Mouse (Mus musculus): ENCODE measurements around the gene Hoxd8.

Hoxd8 gene

DNA sequence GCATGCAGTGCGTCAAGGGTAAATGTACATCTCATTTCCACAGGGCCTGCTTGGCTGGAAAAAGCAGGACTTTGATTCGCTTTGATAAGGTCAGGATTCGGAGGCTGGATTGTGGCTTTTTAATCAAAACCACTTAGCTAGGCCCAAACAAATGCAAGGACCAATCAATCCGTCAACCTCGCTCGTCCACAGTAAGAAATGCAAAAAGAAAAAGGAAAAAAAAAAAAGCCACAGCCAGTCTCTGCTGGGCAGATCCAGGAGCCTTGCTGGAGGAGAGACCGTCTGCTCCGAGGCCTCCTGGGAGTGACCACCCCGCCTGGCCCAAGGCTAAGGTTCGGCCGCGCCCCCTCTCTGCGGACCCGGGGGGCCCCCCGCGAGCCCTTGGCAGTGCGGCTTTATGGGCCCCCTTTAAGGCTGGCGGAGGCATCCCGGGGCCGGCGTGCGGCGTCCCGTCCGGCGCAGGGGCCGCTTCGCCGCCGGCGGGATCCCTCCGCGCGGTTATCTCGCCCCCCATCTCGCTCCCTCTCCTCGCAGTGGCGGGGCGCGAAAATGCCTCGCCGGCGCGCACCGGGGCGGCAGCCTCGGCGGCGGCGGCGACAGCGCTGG lies at the start of gene Hoxd8:
Hoxd8 (plus strand) TSS at position 223 of the 606 bp plus-strand sequence.
- DNase-seq: no peak

DNA sequence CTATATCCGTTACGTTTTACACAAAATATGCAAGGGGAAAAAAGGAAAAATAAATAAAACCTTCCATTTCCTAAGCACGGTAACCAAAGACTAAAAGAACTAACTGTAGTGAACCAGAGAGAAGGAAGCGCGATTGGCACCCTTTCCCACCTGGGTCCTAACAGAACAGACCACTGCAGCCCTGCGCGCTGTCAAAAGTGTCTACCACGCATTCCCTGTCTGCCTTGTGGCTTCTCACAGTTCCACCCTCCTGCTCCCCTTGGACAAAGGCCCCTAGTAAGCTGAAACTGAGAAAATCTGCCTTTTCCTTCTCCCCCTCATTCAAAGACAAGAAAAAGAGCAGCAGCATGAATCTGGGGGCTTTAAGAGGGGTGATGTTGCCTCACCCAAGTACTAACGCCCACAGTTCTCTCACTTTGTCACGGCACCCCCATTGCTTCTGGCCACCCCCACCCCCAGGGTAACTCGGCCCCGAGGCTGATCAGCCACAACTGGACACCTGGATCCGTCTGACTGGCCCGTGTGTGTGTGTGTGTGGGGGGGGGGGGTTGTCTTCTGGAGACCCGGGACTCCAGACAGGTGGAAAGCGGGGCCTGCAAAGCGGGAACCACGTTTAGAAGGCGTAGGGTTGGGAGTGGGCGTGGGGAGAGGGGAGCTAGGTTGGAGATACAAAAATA lies 49.5 kb upstream of the Hoxd8 start:
- DNase-seq: peak; percentile 82

DNA sequence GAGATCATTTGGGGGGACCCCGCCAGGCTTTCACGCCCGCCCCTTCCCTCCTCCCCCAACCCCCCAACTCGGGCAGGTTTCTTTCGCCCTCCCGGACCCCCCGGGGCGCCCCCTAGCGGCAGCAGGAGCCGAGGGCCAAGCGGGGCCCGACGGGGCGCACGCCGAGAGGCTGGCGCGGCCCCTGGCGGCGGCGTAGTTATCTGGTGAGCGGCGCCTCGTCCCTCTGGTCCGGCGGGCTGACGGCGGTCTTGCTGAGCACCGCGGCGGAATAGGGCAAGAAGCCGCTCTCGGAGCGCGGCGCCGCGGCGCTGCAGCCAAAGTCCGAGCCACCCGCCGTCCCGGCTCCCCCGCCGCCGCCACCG lies 49.0 kb upstream of the Hoxd8 start:
- peak; percentile 85 for DNase-seq

DNA sequence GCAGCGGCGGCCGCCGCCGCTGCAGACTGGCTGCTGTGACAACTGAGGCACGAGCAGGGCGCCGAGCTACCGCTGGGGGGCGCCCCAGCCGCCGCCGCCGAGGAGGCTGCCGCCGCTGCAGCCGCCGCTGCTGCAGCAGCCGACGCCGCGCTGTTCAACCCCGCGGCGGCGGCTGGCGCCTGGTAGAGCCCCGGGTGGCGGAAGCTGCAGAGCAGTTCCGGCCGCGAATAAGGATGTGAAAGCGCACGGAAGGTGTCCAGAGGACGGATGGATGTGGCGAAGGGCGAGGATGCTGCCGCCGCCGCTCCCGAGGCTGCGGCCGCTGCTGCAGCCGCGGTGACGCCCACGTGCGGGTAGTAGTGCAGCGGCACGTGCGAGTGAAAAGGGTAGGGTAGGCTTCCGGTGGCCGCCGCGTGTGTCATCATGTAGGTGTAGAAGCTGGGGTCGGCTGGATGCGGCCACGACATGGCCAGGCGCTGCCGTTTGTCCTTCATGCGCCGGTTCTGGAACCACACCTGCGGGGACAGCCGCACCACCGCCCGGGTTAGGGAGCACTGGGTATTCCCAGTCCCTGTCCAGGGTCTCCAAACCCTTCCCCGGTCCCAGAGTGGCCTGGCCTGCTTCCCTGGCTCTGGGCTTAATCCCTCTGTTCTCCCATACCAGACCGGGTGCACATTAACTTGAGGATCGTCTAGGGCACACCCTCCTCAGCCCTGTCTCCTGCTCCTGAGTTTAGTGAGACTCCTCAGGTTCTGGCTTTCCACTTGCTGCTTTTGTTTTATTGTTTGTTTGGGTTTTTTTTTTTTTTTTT lies 48.4 kb upstream of the Hoxd8 start:
- peak; percentile 84 for DNase-seq

DNA sequence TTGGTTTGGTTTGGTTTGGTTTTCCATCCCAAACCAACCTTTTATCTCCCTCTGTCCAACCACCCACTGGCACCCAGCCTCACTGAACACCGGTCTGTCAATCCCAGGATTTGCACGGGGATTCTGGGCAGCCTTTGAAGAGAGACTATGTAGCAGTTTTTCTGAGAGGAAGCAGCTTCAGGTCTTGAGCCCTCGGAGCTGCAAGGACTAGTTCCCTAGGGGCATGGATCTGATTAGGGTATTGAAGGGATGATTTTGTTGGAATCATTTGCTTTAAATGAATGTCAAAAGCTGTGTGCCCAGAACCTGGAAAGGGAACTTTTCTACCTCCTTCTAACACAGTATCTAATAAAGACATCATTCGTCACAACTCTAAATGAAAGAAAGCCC lies 47.8 kb upstream of the Hoxd8 start:
- peak; percentile 78 for DNase-seq

DNA sequence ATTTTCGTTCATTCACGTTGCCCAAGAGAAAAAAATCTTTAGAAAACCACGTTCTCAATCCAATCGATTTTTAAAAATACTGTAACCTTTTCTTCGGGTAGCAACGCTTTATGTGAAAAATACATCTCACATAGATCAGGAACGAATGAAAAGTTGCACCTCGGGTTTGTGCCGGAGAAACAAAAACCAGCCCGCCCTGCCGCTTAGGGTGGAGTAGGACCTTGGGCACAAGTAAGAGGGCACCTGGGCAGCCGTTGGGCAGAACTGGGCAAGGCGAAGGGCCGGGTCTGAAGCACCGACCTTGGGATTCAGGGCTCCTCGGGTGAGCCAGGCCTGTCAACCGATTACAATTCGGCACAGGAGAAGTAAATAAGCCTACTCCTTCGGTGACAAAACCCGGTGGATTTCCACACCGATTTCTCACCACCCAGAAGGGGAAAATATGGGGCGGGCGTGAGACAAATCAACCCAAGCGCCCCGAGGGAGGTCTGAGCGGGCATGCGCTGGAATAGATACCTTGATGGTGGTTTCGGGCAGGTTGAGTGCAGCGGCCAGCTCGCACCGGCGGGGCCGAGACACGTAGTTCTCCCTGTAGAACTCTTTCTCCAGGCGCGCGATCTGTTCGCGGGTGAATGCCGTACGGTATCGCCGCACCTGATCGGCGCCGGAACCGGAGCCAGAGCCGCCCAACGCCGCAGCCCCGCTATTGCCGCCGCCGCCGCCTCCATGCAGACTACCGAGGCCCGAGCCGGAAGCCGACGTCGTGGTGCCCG lies 47.0 kb upstream of the Hoxd8 start:
- DNase-seq: peak; percentile 86

DNA sequence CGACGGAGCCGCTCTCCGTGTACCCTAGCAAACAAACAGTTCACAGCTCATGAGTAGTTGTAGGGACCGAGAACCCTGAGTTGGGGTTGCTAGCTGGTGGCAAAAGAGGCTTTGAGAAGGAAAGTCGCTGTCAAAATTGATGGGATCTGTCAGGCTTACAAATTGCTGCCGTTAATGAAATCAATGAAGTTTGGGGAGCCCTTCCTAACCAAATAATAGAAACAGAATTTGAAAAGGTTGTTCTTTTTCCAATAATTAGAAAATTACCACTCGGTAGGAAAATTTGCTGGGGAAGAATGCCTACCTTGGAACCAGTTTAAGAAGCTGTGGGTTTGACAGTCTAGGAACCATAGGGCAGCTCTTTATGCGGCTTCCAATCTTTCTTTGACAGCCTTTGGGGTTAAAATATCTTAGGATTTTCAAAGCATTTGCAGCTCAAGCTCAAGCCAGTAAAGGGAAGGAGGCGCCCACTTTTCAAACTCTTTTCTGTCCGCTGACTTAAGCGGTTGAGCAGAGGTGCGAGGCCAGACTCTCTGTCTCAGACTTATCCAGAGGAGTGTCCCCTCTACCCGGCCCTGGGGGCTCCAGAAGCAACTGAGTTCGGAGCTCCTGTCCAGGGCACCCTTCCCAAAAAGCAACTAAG lies 46.3 kb upstream of the Hoxd8 start:
- DNase-seq: no peak

DNA sequence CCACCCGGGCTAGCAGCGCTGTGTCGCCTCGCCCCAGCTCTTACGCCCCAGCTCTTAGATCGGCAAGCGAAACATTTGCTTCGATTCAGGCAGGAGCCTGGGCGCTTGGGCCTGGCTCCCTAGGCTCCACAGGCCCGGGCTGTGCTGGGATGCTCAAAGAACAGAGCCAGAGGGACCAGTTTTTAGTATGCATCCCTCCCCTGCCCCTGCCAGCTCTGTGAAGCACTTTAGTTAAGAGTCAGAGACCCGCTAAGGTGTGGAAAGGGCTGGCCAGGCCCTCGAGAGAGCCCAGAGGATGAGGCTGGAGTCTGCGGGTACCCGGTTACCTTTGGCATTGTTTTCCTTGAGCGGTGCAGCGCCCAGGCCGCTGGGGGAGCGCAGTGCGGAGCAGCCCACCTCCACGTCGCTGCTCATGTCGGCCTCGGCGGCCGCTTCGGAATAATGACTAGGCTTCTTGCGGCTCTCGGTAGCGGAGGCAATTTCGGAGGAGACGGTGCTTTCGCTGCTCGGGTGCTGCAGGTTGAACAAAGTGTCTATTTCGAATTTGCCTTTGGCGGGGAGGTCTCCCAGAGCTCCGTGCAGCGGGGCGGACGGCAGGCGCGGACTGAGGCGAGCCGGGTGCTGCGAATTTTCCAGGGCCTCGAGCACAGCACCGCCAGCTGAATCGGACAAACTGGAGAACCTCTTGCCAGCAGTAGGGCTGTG lies 45.6 kb upstream of the Hoxd8 start:
- peak; percentile 85 for DNase-seq

DNA sequence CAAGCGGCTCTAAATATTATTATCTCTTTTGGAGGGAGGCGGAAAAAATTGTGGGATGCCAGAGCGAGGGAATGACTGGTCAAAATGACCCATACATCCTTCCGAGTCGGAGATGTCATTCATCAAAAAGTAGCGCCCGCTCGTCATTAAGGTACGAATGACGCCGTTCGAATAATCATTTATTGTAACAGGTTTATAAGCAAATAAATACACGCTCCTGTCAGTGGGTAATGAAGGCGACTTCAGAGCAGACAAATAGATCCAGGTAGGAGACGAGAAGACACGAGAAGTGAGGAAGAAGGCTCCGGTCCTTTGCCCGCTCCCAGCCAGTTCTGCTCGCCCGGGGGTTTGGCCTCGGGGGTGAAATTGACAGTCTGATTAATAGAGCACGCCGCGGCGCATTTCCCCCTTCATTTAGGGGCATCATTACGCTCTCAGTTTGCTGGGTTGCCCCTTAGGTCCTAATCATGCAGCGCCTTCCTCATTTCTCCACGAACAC lies 44.9 kb upstream of the Hoxd8 start, which contains the start of gene Evx2:
Evx2 (minus strand) TSS at position 51 of the 499 bp plus-strand sequence.
- peak; percentile 63 for DNase-seq

DNA sequence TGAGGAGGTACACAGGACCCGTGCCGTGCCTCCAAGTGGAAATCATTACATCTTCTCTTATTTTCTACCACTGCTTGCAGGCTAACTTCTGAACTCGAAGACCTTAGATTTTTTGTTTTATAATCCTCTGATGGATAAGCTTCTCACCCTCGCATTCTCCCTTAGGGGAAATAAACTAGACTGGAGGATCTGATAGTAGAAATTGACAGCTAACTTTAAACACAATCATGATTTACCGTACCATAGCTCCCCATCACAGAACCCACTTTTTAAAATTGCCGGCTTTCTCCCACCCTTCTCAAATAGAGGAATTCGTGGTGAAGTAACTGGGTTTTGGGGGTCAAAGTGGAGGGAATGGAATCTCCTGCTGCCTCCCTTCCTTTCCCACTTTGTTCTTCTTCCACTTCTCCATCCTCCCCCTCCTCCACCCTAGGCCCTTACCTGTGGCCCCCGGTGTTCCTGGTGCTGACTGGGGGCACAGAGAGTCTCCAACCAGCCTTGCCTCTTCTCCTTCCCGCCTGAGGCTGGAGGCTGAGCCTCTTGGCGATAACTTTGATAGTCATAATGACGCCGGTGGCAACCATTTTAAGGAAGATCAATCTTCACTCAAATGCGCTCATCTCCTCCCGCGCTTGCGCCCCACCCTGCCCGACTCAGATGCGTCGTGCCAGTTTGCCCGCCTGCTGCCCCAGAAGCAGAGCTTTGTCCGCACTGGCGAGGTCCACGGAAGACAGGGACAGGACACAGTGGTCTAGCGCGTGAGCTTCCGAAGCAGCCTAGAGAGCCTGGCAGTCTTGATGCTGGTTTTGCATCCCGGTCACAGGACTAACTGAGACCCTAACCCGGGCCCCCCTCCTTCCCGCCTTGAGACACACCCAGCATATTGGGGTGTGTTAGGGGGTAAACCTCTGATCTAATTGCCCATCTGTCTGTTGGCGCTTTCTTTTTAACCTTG lies 43.7 kb upstream of the Hoxd8 start:
- DNase-seq: peak; percentile 78

DNA sequence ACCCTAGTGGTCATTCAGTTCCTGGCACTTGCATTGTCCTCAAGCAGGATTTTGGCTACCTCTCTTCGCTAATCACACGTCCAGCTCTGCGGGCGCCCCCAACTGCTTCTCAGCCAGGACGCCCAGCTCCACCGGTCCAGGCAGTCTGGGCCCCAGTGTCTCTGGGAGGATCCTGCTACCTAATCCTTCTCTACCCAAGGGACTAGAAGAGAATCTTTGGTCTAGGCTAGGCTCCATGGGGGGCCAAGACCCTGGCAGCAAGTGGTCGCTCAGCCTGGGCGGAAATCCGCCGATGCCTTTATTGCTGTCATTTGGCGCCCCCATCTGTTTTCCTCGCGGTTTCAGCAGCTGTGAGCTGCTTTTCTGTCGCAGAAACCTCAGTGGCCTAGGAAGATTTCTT lies 42.7 kb upstream of the Hoxd8 start:
- DNase-seq: peak; percentile 86

DNA sequence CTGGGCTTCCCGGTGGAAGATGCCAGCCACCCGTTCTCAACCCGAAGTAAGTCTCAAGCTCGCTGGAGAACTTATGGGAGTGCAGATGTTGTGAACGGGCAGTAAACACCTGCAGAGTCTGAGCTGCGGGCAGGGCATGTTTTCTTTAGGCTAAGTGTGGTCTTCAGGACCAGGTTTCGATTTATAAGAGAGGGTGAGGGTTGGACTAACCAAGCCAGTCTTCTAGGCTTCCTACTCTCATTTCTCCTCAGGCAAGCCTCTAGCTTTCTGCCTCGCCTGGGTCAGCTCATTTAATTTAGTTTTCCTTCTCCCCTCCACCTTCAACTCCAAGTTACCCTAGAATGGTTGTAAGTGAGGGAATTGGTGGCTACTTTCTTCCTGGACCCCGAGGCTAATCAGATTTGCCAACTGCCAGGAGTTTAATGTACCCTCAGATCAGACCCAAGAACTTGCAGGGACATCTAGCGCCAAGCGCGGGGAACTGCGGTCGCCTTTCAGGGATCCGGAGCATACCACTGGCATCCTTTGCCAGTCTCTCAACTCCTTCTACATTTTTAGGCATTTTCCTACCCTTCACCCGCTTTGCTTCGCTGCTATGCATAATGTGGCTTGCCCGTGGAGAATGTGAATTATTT lies 41.0 kb upstream of the Hoxd8 start:
- DNase-seq: peak; percentile 86

DNA sequence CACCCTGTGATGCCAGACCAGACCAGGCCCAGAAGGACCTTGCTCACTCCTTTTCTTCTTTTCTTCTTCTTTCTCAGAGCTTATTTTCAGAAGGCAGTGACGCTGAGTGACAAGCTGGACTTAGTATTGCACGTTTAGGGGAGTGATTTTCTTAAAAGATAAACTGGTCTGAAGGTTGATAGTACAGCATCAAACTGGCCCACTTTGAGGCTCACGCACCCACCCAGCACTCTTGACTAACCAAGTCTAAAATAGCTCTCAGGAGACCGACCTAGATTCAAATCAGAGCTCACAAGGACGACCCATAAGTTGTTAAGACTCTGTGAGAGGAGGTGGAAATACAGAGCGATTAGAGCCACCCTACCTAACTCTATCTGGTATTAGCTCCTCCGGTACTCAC lies 38.0 kb upstream of the Hoxd8 start:
- no peak for DNase-seq

DNA sequence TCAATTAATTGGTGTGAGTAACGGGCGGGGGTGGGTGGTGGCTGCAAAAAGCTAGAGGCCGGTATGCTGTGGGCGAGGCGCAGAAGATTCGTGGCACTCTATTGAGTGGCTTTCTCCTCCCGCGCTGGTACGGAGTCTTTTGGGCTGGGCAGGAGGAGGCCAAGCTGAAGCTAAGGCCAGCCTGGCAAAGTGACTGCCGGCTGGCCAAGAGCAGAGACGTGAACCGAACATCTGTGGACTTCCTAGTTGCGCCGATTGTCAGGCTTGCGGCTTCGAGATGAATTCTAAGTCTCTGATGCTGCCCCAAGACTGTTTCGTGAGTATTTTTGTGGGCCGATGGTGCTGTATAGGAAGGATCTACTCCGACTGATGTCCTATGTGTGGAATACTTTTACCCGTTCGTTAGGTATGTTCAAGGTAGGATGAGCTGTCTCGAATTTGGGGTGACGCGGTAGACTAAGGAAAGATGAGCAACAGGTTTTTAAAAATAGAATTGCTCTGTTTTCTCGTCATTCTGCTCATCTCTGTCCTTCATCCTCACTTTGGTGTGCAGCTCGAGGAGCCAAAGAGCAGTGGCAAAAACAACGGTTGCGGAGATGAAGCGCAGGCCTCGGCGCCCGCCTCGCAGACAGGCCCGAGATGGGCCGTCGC lies 37.1 kb upstream of the Hoxd8 start:
- DNase-seq: peak; percentile 79

DNA sequence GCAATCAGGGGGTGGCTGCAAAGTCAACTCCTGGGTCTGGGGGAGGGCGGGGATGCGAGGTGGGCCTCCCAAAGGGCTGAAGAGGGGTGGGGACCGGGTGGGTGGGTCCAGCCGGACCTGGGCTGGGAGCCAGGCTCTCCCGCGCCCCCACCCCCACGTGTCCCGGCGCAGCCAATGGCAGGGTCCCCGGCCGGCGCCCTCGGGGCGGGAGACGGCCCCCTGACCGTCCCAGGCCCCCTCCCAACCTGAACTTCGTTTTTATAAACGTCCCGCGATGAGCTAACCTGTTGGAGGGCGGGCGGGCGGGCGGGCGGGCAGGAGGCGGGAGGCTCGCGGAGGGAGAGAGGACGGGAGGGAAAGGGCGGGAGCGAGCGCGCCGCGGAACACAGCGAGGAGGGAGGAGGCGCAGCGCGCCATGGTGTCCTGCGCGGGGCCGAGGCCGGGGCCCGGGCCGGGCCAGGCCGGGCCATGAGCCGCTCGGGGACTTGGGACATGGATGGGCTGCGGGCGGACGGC lies 36.5 kb upstream of the Hoxd8 start, which contains the start of gene Hoxd13:
Hoxd13 (plus strand) TSS at position 469 of the 516 bp plus-strand sequence.
- DNase-seq: peak; percentile 85

DNA sequence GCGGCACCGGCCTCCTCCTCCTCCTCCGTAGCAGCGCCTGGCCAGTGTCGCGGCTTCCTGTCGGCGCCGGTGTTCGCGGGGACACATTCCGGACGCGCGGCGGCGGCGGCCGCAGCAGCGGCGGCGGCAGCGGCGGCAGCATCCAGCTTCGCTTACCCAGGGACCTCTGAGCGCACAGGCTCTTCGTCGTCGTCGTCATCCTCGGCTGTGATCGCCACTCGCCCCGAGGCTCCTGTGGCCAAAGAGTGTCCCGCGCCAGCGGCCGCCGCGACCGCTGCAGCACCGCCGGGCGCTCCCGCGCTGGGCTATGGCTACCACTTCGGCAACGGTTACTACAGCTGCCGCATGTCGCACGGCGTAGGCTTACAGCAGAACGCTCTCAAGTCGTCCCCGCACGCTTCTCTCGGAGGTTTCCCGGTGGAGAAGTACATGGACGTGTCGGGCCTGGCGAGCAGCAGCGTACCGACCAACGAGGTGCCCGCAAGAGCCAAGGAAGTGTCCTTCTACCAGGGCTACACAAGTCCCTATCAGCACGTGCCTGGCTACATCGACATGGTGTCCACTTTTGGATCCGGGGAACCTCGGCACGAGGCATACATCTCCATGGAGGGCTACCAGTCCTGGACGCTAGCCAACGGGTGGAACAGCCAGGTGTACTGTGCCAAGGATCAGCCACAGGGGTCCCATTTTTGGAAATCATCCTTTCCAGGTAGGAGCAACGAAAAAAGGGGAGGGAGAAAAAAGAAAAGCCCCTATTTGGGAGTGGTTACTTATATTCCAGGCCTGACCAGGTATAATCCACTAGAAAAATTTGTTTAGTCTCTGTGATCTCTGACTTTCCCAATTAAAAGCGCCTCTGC lies 35.8 kb upstream of the Hoxd8 start:
- peak; percentile 88 for DNase-seq

DNA sequence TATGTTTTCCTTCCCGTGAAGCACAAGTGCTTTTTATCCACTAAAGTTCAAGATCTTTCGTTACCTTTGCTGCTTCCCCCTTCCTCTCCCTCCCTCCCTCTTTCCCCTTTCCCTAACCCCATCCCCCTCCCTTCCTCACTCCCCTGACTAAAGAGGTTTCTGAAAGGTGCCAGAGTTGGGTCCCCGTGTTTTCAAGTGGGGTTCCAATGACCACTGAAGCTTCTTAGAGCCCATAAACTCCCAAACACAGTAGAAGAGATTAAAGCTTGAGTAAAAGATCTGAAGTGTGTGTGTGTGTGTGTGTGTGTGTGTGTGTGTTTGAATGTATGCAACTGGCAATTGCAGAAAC lies 35.2 kb upstream of the Hoxd8 start:
- no peak for DNase-seq

DNA sequence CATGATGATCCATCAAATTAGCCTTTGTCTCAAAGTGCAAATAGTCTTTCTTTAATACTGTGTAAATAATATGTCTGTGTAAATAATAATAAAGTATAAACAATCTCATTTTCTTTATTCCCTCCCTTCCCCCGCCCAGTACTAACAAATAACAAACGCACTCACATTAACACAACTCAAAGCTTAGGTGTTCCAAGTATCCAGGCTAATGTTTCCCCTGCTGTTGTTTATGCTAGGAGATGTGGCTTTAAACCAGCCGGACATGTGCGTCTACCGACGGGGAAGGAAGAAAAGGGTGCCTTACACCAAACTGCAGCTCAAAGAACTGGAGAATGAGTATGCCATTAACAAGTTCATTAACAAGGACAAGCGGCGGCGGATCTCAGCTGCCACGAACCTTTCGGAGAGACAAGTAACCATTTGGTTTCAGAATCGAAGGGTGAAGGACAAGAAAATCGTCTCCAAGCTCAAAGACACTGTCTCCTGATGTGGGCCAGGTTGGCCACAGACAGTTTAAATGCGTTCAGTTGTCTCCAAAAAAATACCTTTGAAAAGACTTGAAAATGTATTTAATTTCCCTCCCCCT lies 34.7 kb upstream of the Hoxd8 start:
- peak; percentile 81 for DNase-seq
